Mouse (Mus musculus) heart, adult 9 months (tissue): ENCODE data around the gene Dusp10.
A peak's percentile ranks its signal among the peaks of the same experiment; 100 is the strongest.

ENCODE experiments used
- DNase-seq, 2 experiments: peaks; one replicate each; pipeline ENCODE4 v3.0.0; 2022; ENCODE audit warnings: low spot score in 2 of 2

The Dusp10 gene

DNA sequence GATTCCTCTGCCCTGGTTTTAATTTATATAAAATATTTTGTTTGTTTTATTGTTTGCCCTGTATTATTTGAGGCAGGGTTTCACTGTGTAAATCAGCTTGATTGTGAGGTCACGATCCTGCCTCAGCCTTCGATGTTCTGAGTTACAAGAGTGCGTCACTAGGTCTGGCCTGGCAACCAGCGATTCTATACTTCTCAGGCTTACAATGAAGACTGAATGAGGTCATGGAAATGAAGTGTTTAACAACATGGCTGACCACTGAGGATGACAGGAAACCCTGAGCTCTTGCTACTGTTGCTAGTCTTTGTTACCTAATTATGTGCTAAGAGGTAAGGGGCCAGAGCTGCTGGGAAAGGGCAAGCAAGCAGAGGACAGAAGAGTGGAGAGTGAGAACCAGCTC lies at the start of gene Dusp10:
Gene Dusp10, plus strand, starts transcription at position 197 of the 400 bp plus-strand sequence.
- DNase-seq: no peak

DNA sequence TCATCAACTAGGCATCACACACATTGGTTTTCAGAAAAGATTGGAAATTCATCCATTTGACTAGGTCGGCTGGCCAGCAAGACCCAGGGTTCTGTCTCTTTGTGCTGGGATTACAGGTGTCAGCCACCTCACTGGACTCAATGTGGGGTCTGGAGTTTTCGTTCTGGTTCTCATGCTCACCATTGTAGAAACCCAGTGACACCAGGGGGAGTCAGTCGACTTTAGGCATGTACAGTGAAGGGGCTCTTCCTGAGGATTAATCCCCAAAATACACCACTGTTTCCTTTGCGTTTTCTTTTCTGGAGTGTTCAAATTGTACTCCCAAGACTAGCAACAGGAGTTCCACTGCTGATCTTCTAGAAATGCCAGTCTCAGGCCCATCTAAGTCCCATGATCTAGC lies 47.8 kb upstream of the Dusp10 start:
- DNase-seq: no peak

- DNase-seq: no peak
Observed at GRCm38 (mm10) chr1:183969265-183969664, 43.8 kb upstream of the Dusp10 start.

DNA sequence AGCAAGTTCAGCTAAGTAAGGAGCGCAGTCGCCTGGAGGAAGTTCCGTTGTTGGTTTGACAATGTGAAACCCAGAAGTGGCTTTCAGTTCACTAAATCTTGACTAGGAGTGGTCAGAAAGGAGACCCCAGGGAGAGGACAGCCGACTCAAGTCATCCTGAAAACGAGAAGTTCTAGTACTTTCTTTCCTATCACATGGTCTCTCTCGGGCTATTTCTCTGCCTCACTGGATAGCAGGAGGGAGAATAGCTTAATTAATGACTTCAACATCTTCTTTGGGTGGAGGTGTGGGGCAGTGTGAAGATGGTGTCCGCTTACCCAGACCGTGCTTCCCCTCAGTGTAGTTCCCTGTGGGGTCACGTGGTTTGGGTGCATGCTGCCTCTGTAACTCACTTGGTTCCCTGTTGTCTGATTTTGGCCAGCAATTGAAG lies 33.3 kb upstream of the Dusp10 start:
- DNase-seq: peak; percentile 28 to 81

DNA sequence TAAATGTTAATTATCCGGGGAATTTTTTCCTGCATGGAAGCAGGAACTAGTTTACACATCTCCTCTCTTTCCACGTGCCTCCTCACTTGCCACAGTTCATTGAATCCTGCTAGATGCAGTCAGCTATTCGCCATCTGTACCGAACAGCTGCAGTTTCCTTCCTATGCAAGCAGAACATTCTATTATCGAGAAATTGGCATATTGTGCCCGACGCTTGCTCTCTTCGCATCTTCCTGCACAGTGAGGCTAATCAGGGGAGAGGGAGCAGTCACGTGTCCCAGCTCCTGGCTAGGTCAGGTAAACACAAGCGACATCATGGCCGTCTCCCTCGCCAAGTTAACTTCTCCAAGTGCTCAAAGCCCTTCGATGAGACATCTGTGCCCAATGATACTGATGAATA lies 31.0 kb upstream of the Dusp10 start:
- peak in 1 of 2 experiments; percentile 4 for DNase-seq

- no peak for DNase-seq
Observed at GRCm38 (mm10) chr1:183987711-183988245, 25.3 kb upstream of the Dusp10 start.

DNA sequence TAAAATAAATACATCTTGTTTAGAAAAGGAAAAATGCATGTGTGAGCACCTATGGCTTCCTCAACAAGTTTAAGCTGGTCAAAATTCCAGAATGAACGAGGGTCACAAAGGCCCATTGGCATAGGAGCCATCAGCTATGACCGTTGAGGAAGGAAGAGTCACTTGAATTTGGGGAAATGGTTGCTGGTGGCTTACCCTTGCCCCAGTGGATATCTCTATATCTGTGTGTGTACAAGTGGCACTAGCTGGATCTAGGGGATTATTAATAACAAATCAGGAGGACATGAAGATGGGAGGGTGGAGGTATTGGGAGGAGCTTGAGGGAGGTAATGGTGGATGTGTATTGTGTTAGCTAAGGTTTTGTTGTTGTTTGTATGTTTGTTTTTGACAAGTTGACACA lies 21.2 kb upstream of the Dusp10 start:
- DNase-seq: no peak

DNA sequence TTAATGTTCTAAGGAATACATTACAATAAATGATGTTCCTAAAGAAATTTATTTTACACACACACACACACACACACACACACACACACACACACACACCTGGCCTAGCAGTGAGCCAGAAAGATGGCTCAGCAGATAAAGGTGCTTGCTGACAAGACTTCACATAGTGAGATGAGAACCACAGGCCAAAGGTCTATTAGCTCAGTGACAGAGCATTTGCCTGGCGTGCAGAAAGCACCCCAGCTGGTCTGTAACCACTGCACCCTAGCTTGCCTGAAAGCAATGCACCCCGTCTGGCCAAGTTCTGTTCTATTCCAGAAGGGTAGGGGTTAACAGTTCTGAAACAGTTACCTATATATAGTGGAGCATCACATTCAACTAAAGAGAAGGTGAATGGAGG lies 15.9 kb upstream of the Dusp10 start:
- DNase-seq: no peak

DNA sequence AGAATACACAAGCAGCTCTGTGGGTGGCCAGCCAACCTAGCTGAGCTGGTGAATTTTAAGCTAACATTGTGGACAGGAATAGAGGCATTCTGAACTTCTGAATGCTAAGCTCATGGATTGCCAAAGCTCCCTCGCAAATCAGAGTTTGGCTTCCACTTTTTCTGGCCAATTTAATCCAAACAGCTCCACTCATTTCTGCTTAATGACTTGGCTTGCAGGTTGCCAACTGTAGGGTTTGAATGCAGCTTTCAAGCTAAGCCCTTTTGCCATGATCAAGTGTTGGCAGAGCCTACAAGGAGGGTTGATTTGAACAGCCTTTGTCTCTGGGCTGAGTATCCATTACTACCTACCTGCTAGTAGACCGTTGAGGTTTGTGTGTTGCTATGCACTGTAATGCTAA lies 10.6 kb upstream of the Dusp10 start:
- DNase-seq: no peak

DNA sequence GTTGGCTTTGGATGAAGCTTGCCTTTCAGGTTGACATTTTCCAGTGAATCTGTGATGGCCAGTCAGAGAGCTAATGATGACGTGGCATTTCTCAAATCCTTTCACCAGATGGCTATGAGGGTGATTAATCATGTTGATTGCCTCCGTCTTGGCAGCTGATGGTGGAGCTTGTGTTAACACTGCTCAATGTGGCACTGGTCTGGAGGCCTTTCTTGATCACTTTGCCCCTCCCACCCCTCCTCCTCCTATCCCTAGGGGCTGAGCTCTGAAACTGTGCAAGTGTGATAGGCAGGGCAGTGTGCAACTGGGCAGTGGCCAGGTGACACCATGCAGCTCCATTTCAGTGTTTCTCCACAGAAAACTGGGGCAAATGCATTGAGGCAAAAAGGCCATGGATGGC lies 8.8 kb upstream of the Dusp10 start:
- no peak for DNase-seq

GRCm38 (mm10) chr1:184005315-184006058 lies 7.6 kb upstream of the Dusp10 start:
- no peak for DNase-seq

DNA sequence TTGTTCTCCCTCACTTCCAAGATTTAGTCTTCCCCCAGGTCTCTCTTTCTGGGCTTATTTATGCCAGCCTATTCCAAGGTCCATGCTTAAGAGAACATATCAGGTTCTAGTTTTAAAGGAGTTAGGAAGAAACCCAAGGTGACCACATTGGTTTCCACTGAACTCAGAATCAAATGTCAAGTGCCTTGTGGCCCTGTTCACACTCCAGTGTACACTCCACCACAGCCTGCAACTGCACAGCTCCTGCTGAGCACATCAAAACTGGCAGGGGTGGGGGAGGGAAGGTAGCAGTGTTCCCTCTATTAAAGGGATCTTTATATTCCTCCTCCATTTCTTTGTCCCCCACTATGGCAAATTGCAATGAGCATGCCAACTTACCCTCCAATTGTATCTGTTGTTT lies 7.0 kb upstream of the Dusp10 start:
- DNase-seq: no peak

DNA sequence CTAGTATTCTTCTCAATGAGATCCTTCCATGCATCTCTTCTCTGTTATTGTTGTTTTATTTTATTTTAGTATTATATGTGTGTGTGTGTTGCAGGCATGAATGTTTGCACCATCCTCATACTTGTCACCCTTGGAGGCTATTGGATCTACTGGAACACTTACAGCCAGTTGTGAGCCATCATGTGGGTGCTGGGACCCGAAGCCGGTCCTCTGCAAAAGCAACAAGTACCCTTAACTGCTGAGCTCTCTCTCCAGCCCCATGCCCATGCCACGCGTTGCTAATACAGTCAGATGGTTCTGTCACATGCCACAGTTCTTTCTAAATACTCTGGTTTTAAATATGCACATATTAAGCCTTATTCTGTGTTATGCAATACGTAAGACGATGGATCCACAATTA lies 1.8 kb upstream of the Dusp10 start:
- no peak for DNase-seq

GRCm38 (mm10) chr1:184014091-184014490 lies 989 bp downstream of the Dusp10 start:
- DNase-seq: no peak

DNA sequence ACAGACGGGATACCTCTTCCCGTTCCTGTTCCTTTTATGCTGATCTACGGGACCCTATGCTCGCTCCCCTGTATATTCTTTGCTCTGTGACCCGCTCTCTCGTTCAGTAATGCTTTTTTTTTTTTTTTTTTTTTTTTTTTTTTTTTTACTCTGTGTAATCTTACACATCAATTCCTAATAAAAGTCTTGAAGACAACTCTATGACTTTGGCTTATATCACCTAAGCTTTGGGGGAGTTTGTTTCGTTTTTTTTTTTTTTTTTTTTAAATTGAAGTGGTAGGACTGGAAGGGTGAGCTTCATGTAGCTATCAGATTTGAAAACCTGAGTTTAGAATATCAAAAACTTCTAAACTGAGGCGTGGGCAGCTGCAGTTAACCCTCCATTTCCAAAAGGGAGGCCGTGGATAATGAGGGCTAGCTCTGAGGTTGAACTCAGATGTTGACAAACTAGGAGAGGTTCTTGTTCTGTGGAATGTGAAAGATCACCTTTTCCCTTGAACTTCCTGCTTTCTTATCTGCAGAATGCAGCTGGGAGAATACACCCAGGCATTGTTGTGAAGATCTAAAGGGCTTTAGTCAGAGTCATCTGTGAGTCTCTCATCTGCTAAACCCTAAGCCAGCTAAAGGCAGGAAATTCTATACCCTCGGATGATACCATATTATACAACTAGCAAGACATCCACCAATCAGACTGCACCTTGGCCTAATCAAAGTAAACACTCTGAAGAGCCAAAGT lies 3.1 kb downstream of the Dusp10 start:
- no peak for DNase-seq

DNA sequence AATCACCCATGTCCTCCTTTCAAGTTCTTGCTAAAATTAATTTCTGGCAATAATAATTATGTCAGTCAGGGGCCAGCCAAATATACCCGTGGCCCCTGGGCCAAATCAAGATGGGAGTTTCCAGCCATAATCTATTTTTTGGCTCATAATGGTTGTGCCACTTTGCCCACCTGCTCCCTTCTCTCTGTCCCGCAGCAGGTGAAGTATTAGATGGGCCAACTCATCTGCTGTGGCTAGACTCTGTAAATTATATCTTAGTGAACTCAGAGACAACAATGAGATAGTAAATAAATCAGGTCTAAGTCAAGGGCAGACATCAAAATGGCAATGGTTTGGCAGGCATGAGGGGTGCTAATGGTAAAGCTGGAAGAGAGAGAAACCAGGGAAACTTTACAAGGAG lies 4.5 kb downstream of the Dusp10 start:
- no peak for DNase-seq

DNA sequence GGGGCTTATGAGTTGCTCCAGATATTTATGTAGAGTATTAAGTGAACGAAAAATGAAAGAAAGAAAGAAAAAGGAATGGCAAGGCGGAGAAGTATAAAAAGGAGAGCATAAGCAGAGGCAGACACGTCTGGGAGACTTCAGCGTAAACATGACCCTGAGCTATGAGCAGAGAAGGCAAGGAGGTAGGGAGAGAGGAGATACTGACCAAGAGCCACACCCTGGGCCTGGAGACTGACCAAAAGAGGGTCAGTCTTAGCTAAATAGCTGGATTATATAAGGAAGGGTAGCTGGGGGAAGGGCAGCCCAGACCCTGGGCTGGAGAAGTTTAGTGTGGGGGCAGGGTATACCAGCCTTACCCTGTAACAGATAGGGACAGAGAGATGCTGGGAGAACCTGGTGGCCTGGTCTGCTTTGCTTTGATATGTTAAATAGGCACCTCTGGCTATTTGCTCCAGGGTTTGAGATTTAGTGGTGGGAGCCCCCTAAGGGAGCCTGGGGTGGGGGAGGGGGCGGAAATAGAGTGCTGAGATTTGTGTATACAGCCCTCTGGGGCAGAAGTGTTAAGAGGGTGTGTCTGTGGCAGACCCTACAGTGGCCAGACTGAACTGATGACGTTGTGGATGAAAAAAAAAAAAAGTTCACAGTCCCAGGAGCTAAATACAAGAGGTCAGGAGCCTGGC lies 6.1 kb downstream of the Dusp10 start:
- DNase-seq: no peak

- no peak for DNase-seq
Observed at GRCm38 (mm10) chr1:184019722-184020107, 6.6 kb downstream of the Dusp10 start.

DNA sequence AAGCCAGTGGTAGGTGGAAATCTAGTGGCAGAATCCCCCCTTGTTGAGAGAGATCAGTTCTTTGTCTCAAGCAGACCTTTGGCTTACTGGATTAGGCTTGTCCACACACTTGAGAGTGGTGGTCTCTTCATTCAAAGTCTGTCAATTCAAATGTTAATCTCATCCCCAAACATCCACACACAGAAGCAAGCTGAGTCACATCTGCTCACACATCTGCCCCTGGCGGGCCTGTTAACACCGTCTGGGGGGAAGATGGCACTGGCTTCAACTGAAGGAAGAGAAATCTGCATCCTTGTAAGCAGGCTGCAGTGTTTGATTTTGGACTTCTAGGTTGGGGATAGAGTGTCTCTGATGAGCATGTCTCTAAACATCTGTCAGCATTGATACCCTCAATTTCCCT lies 10.9 kb downstream of the Dusp10 start:
- no peak for DNase-seq

DNA sequence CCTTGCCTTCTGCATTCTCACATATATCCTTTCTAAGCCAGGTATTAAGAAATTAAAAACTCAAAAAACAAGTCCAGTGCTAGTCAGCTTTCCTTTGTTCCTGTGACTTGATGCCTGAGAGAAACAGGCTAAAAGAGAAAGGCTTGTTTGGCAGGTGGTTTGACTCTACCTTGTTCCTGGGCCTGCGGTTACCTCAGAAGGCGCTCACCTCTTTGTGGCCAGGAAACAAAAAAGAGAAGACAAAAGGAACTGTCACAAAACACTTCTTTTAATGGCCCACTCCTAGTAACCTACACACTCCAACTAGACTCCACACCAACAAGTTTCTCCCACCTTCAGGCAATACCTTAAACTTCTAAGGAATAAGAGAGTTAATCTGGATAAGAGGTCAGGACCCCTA lies 11.5 kb downstream of the Dusp10 start:
- DNase-seq: no peak

DNA sequence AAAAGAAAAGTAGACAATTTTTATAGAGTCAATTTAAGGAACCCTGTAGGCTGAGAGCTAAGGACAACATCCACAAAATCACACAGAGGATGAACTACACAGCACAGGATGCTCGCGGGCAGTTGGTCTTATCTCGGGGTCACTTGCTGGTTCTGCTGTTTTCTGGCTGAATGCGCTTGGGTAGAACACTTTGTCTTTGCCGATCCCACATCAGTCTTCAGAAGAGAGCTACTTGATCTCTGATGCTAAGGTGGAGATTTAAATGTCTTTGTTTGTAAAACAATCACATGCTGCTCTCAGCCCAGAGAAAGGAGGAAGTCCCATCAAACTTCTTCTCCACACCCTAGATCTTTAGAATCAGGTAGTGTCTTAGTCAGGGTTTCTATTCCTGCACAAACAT lies 12.0 kb downstream of the Dusp10 start:
- DNase-seq: no peak

DNA sequence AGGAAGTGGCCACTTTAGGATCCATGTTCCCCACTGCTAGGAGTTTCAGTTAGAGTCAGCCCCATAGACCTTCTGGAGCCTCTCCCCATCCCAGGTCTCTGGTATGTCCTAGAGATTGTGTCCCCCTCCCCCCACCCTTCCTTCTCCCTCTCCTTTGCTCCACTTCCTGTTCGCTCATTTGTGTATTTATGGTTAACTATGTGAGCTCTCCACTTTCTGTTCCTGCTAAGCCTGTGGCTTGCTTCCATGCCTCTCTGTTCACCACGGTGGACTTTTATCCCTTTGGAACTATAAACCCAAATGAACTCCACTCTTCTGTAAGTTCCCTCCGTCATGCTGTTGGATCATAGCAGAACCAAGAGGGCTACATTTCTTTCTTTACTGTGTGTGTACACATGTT lies 13.9 kb downstream of the Dusp10 start:
- DNase-seq: no peak
